Mouse (Mus musculus) T-helper 1 cell (primary cell): ENCODE results near the gene Minpp1.

Source experiments
- in situ Hi-C: fragments of 300-600 bp; cut with MboI, MseI; formaldehyde crosslinking; loops from one replicate; pipeline ENCODE4 v1.15.1; 2025; ENCODE audit warnings: high pct_unique_total_duplicates

The Minpp1 gene

DNA sequence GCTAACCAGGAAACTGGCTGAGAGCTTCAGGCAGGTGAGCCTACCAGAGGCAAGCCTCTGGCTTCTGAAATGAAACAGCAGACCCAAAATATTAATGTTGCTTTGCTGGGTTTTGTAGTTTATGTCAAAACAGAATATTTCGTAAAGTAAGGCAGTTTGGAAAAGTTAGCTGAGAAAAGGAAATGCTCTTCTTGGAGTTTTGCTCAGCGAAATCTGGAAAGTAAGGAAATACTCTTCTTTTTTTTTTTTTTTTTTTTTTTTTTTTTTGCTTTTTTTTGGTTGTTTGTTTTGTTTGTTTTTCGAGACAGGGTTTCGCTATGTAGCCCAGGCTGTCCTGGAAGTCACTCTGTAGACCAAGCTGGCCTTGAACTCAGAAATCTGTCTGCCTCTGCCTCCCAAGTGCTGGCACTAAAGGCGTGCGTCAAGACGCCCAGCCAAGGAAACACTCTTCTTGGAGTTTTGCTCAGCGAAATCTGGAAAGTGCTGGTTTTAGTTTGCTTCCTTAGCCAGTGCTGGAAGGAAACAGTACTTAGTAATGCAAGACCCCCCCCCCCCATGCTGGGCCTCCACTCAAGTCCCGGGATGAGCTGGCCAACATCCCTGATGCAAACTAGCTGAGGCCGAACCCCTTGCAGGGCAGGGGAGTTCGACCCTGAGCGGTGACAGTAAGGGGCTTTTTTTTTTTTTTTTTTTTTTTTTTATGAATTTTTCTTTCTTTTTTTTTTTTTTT lies 3.8 kb downstream of the Minpp1 start:
- in situ Hi-C loops = no loop called here

DNA sequence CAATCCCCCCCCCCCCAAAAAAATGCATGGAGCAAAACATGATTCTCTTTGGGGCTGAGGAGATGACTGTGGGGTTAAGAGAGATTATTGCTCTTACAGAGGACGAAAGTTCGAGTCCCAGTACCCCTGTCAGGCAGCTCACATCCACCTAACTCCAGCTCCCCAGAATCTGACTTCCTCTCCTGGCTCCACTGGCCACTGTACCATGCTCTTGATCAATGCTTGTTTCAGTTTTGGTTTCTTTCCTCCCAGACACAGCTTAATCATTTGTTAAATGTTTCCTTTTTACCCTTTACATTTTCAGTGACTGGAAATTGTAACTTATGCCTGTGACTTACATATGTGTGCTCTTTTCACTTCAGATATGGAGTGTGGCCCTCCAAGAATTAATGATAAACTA lies 5.4 kb downstream of the Minpp1 start:
- in situ Hi-C loops = no loop called here

- in situ Hi-C loops = no loop called here
Measured at GRCm38 (mm10) chr19:32492339-32492738, 6.8 kb downstream of the Minpp1 start.

DNA sequence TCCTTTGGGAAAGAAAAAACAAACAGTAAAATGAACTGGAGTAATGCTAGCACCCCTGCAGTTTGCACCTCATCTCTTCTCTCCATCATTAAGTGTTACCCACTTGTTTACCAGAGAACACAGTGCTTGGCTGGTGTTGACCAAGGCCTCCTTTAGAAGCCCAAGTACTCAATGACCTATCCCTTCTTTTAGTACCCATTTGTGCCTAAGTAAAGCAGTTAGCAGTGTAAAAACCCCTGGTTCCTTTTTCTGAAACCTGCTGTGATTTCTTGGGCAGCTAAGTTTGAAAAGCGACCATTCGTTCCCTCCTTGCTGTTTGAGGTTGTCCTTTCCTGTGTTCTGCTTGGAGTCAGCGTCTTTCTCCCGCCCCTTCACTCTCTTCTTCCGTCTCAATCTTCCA lies 7.4 kb downstream of the Minpp1 start:
- in situ Hi-C loops = no loop called here

DNA sequence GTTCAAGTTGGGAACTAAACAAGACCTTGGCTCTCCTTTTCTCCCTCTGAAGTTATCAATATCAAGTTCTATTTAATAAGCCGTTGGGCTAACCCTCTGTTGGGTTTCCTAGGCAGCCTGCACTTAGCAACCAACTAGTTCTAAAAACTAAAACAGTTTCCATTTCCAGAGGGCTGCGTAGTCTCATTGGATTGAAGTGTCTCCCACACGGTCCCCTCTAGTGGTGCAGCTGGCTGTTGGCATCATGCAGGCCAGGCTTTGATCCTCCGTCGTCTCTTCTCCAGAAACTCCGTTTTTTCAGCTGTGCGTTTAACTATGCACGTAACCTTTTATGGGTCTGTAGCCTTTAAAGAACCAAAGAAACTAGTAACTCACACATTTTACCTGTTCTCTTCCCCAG lies 7.9 kb downstream of the Minpp1 start:
- in situ Hi-C loops = no loop called here

- in situ Hi-C loops = no loop called here
Measured at GRCm38 (mm10) chr19:32494611-32495010, 9.0 kb downstream of the Minpp1 start.

DNA sequence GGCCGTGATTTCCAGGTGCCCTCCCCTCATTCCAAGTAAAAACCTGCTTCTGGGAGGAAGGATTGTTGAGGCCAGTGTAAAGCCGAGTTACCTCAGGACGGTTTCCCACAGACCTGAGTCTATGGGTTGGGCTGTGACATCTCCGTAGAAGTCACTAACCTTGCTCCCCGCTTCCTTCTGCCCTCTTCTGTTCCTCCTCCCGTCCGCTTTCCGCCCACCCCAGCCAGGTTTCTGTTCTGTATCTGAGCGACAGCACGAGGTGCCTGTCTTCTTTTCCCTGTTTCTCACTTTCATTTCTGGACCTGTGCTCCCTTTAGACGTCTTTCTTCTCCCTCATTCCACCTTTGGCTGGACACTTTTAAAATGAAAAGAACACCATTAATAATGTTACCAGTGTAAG lies 9.5 kb downstream of the Minpp1 start:
- in situ Hi-C loops = no loop called here

DNA sequence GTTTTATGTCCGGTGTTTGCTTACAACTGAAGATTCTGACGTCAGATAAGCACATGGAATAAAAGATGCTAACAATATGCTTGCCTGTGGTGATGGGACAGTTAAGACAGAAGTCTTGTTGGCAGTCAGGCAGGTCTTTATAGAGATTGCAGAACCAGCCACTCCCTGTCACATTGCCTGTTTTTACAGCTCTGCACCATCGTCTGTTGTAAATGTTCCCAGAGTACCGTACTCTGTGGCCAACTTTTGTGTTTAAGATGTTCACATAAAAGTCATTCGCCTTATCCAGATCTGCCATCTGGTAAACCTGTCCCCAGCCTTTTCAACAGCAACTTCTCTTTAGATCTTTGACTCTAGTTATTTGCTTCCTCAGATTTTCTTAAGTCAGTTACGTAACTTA lies 11.8 kb downstream of the Minpp1 start:
- in situ Hi-C loops = no loop called here

- in situ Hi-C loops = no loop called here
Measured at GRCm38 (mm10) chr19:32498002-32498401, 12.4 kb downstream of the Minpp1 start.

- in situ Hi-C loops = no loop called here
Measured at GRCm38 (mm10) chr19:32501414-32501813, 15.8 kb downstream of the Minpp1 start.

- in situ Hi-C loops = no loop called here
Measured at GRCm38 (mm10) chr19:32506081-32506480, 20.5 kb downstream of the Minpp1 start.

DNA sequence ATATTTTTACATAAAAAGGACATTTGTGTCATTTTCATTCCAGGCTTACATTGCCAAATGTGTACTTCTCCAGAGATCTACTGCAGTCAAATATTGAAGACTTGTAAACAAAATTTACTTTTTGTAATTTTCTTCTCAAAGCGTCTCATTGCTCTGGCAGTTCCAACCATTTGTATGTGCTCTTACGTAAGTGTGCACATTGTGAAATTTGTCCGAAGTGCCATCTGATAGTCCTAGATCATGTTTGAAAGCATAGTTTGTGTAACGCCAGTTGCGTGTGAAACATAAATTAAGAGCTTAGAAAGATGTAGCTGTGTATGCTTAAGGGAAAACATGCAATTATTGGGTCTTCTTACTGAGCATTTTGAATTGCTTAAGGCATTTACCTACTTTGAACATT lies 20.9 kb downstream of the Minpp1 start:
- in situ Hi-C loops = no loop called here

- in situ Hi-C loops = no loop called here
Measured at GRCm38 (mm10) chr19:32507100-32507499, 21.5 kb downstream of the Minpp1 start.

- in situ Hi-C loops = no loop called here
Measured at GRCm38 (mm10) chr19:32507526-32507925, 22.0 kb downstream of the Minpp1 start.

- in situ Hi-C loops = no loop called here
Measured at GRCm38 (mm10) chr19:32510267-32510666, 24.7 kb downstream of the Minpp1 start.

DNA sequence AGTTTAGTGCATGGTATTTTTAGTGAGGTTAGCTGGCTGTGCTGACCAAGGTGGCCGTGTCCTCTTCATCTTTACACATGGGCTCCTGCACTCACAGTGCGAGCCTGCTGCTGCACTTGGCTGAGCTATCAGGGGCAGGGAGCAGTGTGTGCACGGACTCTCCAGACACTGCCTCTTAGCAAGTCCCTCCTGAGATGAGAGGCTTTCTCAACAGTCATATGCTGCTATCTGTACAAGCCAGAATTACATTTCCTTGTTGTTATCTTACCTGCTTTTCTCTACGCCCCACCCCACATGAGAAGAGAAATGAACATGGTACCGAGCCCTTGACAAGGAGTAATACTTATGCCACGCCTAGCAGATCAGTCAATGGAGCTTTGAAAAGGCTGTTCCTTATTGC lies 25.4 kb downstream of the Minpp1 start:
- in situ Hi-C loops = no loop called here

DNA sequence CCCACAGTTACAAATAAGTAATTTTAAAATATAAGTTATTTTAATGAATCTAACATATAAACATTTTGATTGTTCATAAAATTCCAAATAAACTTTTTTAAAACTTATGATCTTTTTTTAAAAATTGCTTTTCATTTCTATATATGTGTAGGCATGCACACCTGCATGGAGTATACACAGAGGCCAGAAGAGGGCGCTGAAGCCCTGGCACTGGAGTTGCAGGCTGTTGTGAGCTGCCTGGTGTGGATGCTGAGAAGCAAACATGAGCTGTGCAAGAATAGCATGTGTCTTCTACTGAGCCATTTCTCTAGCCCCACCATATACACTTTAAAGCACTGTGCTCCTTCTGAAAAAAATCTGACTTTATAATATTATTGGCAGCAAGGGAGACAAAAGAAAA lies 26.9 kb downstream of the Minpp1 start:
- in situ Hi-C loops = no loop called here

DNA sequence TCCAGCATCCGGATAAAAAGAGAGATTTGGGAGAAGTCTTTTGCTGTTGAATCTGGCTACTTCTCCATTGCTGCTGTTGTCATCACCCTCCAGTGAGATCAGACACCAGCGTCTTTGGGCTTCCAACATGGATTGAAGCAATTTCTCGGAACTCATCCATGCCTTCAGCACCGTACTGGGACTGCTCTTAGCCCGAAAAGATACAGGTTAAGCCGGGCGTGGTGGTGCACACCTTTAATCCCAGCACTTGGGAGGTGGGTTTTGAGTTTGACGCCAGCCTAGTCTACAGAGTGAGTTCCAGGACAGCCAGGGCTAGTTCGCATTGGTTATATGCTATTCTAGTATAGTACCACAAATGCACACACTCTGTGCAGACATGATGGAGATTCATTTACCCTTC lies 31.0 kb downstream of the Minpp1 start:
- in situ Hi-C loops = loop anchor here (5.0 kb wide), 1 partner anchor 176 kb away; no protein-coding TSS in a partner anchor

GRCm38 (mm10) chr19:32521446-32521845 lies 35.9 kb downstream of the Minpp1 start:
- in situ Hi-C loops = no loop called here

- in situ Hi-C loops = no loop called here
Measured at GRCm38 (mm10) chr19:32522247-32522646, 36.7 kb downstream of the Minpp1 start.

GRCm38 (mm10) chr19:32522753-32523307 lies 37.3 kb downstream of the Minpp1 start:
- in situ Hi-C loops = no loop called here

DNA sequence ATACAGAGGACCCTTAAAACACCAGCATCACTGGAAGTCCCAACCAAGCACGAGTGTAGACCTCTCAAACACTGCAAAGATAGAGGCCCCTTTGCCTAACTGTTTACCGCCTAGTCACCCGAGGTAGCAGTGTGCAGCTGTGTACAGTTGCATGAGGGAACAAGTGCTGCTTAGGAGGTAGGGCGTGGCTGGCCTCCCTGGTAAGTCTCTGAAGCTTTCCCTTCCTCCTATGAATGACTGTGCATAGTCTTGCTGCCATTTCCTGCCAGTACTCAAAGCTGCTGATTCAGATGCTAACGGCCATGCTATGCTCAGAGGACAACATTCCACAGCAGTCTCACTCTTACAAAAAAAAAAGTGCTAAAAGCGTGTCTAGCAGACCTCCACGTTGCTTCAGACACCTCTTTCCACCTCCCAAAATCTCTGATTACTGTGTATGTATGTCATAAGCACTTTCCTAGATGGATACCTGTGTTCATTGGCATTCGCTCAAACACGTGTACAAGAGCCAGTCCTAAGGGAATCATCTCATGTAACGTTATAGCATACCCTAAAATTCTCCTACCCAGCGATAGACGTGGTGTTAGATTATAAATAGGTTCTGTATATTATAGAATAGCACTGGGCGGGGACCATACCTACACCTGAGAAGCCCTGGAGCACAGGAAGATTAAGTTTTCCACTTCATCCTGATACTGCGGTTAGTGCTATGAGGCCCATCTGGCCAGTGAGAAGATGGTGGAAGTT lies 38.4 kb downstream of the Minpp1 start:
- in situ Hi-C loops = no loop called here

DNA sequence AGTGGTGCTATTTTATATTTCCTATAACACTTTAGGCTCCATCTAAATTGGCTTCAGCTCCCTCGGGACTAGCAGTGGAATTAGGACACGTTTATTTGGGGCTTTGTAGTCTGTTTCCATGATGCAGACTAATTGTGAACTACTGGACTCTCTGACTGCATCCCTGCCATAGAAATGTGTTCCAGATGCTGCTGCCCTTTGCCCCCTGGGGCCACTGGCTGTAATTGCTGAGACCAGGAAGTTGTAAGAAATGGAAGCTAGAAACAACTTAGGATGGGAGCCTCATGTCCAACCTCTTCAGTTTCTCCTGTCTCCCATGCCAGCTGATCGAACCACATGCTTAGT lies 38.9 kb downstream of the Minpp1 start:
- in situ Hi-C loops = no loop called here
